Mouse (Mus musculus): ENCODE measurements around the gene Rab3gap1.

DNA sequence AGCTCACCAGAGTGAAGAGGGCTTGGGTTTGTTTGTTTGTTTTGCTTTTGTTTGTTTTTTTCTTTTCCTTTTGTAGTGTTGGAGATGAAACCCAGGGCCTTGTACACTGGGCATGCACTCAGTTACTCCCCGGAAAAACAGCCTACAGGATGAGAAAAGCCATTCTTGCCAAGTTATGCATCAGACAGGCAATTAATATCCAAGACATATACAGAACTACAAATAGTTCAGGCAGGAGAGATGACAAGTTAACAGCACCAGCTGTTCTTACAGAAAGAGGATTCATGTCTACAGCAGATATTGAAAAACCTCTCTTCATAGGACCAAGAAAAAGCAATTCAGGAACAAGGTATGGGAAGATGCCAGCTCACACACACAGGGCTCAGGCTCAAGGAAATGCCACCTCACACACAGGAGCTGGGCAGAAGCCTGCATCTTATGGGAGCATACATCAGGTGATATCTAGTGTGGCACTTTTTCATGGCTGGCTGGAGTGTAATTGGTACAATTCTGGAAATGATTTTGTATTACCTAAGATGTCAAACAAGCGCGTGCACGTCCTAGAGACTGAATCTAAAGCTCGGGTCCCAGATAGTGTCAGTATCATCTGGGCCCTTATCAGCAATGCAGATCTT lies 78.2 kb downstream of the Rab3gap1 start:
- no peak for TF ChIP-seq CTCF (IDR thresholded peaks at IDR 0.05; ENCODE audit: borderline replicate concordance, insufficient read depth, low read depth, low read length)
- TF ChIP-seq POLR2A (IDR thresholded peaks at IDR 0.05; ENCODE audit: borderline replicate concordance, insufficient read depth, low read length), result no peak
